34 mouse cellular contexts compared by ENCODE assay signal in genomic region chr8:105104220-105104619, GRCm38 (mm10). TPM values are rescaled to one million over a fixed set of nuclear protein-coding genes. Genes with fewer than 3 reads are reported as not detected.
DNase-seq lines count a peak whose midpoint lies in the region; ATAC-seq and TF ChIP-seq lines count a peak whose summit lies in the region.
"Had no signal": no experiment of that assay in that cellular context is flagged by ENCODE, and none has a peak within 500 bp of the region (broad histone marks: within the 10 kb centered on the region; RNA-seq: fewer than 3 reads in every experiment).

No protein-coding gene starts in this region.

- no peak overlapping the region for H3K4me2 ChIP-seq in intestine, postnatal 0 days (replicated peaks; ENCODE audit: low read depth)
- H3K4me2 ChIP-seq in intestine, embryonic 16.5 days (ENCODE audit: low read depth, low read length): no peak overlapping the region
- H3K4me2 ChIP-seq in liver, postnatal 0 days (ENCODE audit: low read depth, low read length): no peak overlapping the region
- H3K4me2 ChIP-seq: embryonic facial prominence, embryonic 13.5 days; forebrain, embryonic 12.5 days; forebrain, embryonic 15.5 days; heart, embryonic 11.5 days; hindbrain, embryonic 13.5 days had no signal

- H3K9me3 ChIP-seq in intestine, postnatal 0 days (ENCODE audit: control insufficient read depth): no peaks in the 10 kb centered on the region
- no peaks in the 10 kb centered on the region for H3K9me3 ChIP-seq in intestine, embryonic 16.5 days (ENCODE audit: control insufficient read depth, low read length)
- no peaks in the 10 kb centered on the region; the same call in 1 of the 2 replicates for H3K9me3 ChIP-seq in liver, postnatal 0 days (ENCODE audit: low read length)
- H3K9me3 ChIP-seq: embryonic facial prominence, embryonic 10.5 days; embryonic facial prominence, embryonic 13.5 days; forebrain, embryonic 15.5 days; hindbrain, embryonic 10.5 days had no signal

- peak; percentile 95 for DNase-seq in liver, adult 2 months (ENCODE audit: extremely low read depth, low read depth, low spot score)
- no peak for DNase-seq in liver
- peak; percentile 24 for DNase-seq in liver, postnatal 0 days
- DNase-seq in adrenal gland, postnatal 14 days: no peak
- DNase-seq: adrenal gland, adult 2 months; adrenal gland, postnatal 25 days; cerebellum, adult 11-12 months; cerebellum, adult 8-10 months; cerebellum, postnatal 10 days; cerebellum, postnatal 36 days; embryo, embryonic 11 days; gastrocnemius, postnatal 10 days; gastrocnemius, postnatal 36 days; heart, postnatal 36 days had no signal

- peak; percentile 81 for ATAC-seq in intestine, postnatal 0 days
- no peak for ATAC-seq in intestine, embryonic 16.5 days
- peak; percentile 75 for ATAC-seq in liver, postnatal 0 days
- ATAC-seq: CD4-positive, CD25-positive, alpha-beta regulatory T cell, adult 4 months; forebrain, embryonic 15.5 days; hindbrain, embryonic 16.5 days had no signal

- H3K4me1 ChIP-seq in intestine, postnatal 0 days (replicated peaks; ENCODE audit: control insufficient read depth, insufficient read depth, low read length): no peaks in the 10 kb centered on the region; the same call in 1 of the 2 replicates
- no peaks in the 10 kb centered on the region for H3K4me1 ChIP-seq in intestine, embryonic 16.5 days (ENCODE audit: control insufficient read depth, insufficient read depth, low read length)
- peaks cover 19% of the 10 kb centered on the region for H3K4me1 ChIP-seq in liver, adult 2 months (ENCODE audit: control insufficient read depth, insufficient read depth, low read length)
- H3K4me1 ChIP-seq in liver, postnatal 0 days (ENCODE audit: insufficient read depth): no peaks in the 10 kb centered on the region
- H3K4me1 ChIP-seq: embryonic facial prominence, embryonic 10.5 days; embryonic facial prominence, embryonic 13.5 days; forebrain, embryonic 12.5 days; forebrain, embryonic 15.5 days; hindbrain, embryonic 10.5 days; hindbrain, embryonic 13.5 days had no signal

- H3K27ac ChIP-seq in intestine, postnatal 0 days (ENCODE audit: low read depth, low read length): no peak overlapping the region
- H3K27ac ChIP-seq in intestine, embryonic 16.5 days (ENCODE audit: low read length): no peak overlapping the region
- H3K27ac ChIP-seq in liver, adult 2 months (replicated peaks; ENCODE audit: insufficient read depth, low read depth, low read length): peak overlapping the region; percentile 99
- H3K27ac ChIP-seq in liver, postnatal 0 days (ENCODE audit: low read depth): peak overlapping the region; percentile 72
- H3K27ac ChIP-seq: embryonic facial prominence, embryonic 10.5 days; embryonic facial prominence, embryonic 13.5 days; forebrain, embryonic 12.5 days; forebrain, embryonic 15.5 days; hindbrain, embryonic 10.5 days; hindbrain, embryonic 13.5 days had no signal

- peak; percentile 61 for TF ChIP-seq CTCF in intestine, postnatal 0 days (IDR thresholded peaks at IDR 0.05; ENCODE audit: low read depth)
- TF ChIP-seq CTCF in liver, adult 2 months (IDR thresholded peaks at IDR 0.05; ENCODE audit: low read depth, low read length): peak; percentile 20
- TF ChIP-seq CTCF in liver, postnatal 0 days (IDR thresholded peaks at IDR 0.05; ENCODE audit: low read depth): peak; percentile 36

- 21% methylated on average over 3 of the region's 3 CpGs for WGBS in intestine, postnatal 0 days
- 75% methylated on average over 3 of the region's 3 CpGs for WGBS in intestine, embryonic 16.5 days
- WGBS in liver, adult 2 months: 17% methylated on average over 3 of the region's 3 CpGs
- 60% methylated on average over 3 of the region's 3 CpGs for WGBS in liver, postnatal 0 days (ENCODE audit: insufficient replicate concordance)

- no peaks in the 10 kb centered on the region for H3K36me3 ChIP-seq in intestine, postnatal 0 days (ENCODE audit: control insufficient read depth, insufficient read depth)
- no peaks in the 10 kb centered on the region for H3K36me3 ChIP-seq in intestine, embryonic 16.5 days (ENCODE audit: control insufficient read depth, insufficient read depth, low read length)
- no peaks in the 10 kb centered on the region for H3K36me3 ChIP-seq in liver, adult 2 months (ENCODE audit: control insufficient read depth, insufficient read depth, low read length)
- no peaks in the 10 kb centered on the region for H3K36me3 ChIP-seq in liver, postnatal 0 days (replicated peaks; ENCODE audit: insufficient read depth, low read length)
- H3K36me3 ChIP-seq: embryonic facial prominence, embryonic 10.5 days; embryonic facial prominence, embryonic 13.5 days; forebrain, embryonic 12.5 days; forebrain, embryonic 15.5 days; hindbrain, embryonic 10.5 days; hindbrain, embryonic 13.5 days had no signal

- no peak overlapping the region for H3K4me3 ChIP-seq in intestine, postnatal 0 days (ENCODE audit: low read depth, low read length)
- no peak overlapping the region for H3K4me3 ChIP-seq in intestine, embryonic 16.5 days (ENCODE audit: low read length)
- no peak overlapping the region for H3K4me3 ChIP-seq in liver, adult 2 months (ENCODE audit: insufficient read depth, low read depth, low read length)
- H3K4me3 ChIP-seq in liver, postnatal 0 days (ENCODE audit: low read depth, low read length): no peak overlapping the region
- H3K4me3 ChIP-seq: embryonic facial prominence, embryonic 10.5 days; embryonic facial prominence, embryonic 13.5 days; erythroblast, embryonic 14.5 days; forebrain, embryonic 12.5 days; forebrain, embryonic 15.5 days; hindbrain, embryonic 10.5 days; hindbrain, embryonic 13.5 days had no signal

- no peak for TF ChIP-seq POLR2A in liver, adult 2 months (IDR thresholded peaks at IDR 0.05; ENCODE audit: extremely low read depth, insufficient read depth, low read length)

- H3K9ac ChIP-seq in intestine, postnatal 0 days (ENCODE audit: low read depth, low read length): no peak overlapping the region
- H3K9ac ChIP-seq in intestine, embryonic 16.5 days (ENCODE audit: low read depth, low read length): no peak overlapping the region
- peak overlapping the region; percentile 75 for H3K9ac ChIP-seq in liver, adult 2 months (ENCODE audit: low read depth, low read length)
- H3K9ac ChIP-seq in liver, postnatal 0 days (replicated peaks): no peak overlapping the region
- H3K9ac ChIP-seq: embryonic facial prominence, embryonic 13.5 days; forebrain, embryonic 12.5 days; forebrain, embryonic 15.5 days; hindbrain, embryonic 13.5 days had no signal

- no peaks in the 10 kb centered on the region for H3K79me2 ChIP-seq in liver, adult 2 months (ENCODE audit: control insufficient read depth, insufficient read depth, low read length)

- H3K27me3 ChIP-seq in intestine, postnatal 0 days (replicated peaks; ENCODE audit: control insufficient read depth, insufficient read depth, low read length): no peaks in the 10 kb centered on the region
- no peaks in the 10 kb centered on the region for H3K27me3 ChIP-seq in intestine, embryonic 16.5 days (replicated peaks; ENCODE audit: control insufficient read depth, insufficient read depth, low read length)
- no peaks in the 10 kb centered on the region for H3K27me3 ChIP-seq in liver, adult 2 months (ENCODE audit: control insufficient read depth, insufficient read depth, low read length)
- H3K27me3 ChIP-seq in liver, postnatal 0 days (ENCODE audit: insufficient read depth, low read length): no peaks in the 10 kb centered on the region
- H3K27me3 ChIP-seq: embryonic facial prominence, embryonic 13.5 days; forebrain, embryonic 12.5 days; forebrain, embryonic 15.5 days; hindbrain, embryonic 13.5 days had no signal

- peak; percentile 57; the same call in 1 of the 2 replicates for TF ChIP-seq EP300 in liver, postnatal 0 days (IDR thresholded peaks at IDR 0.05; ENCODE audit: low read depth)

RNA-seq across cellular contexts. Expression of gene Ces3b, which starts 20.7 kb away (rescaled TPM):
- not detected in 2 replicates for polyA plus RNA-seq in intestine, postnatal 0 days (2015; fragmentation: Nextera tagmentation; extraction: Ambion mirVana)
- not detected in 2 replicates for polyA plus RNA-seq in intestine, embryonic 16.5 days (2015; fragmentation: Nextera tagmentation; extraction: Ambion mirVana)
- total RNA-seq in liver, adult 2 months (2014; rRNA removed): 271 and 504 TPM in 2 replicates
- 213 and 453 TPM in 2 replicates for polyA plus RNA-seq in liver, adult 2 months (2012; rRNA removed)
- polyA plus RNA-seq in liver, postnatal 0 days (2015; fragmentation: Nextera tagmentation; extraction: Ambion mirVana): 0.11 and 0.21 TPM in 2 replicates
- 1.5 TPM in 1 of 2 replicates, not detected in the other for total RNA-seq in adrenal gland, postnatal 14 days (2021)
- total RNA-seq: adrenal gland, postnatal 25 days; gastrocnemius, postnatal 10 days; gastrocnemius, postnatal 36 days; granulocyte monocyte progenitor cell, adult 5-6 weeks; heart, postnatal 36 days; MEL had no signal
- polyA plus RNA-seq: adrenal gland, adult 2 months; brain, embryonic 14.5 days; C2C12; CD4-positive, CD25-positive, alpha-beta regulatory T cell, adult 4 months; cortical plate, adult 2 months; embryonic facial prominence, embryonic 10.5 days; embryonic facial prominence, embryonic 13.5 days; erythroblast, embryonic 14.5 days; forebrain, embryonic 12.5 days; forebrain, embryonic 15.5 days; heart, embryonic 11.5 days; hindbrain, embryonic 10.5 days; hindbrain, embryonic 13.5 days; hindbrain, embryonic 16.5 days had no signal

RNA-seq across cellular contexts. Expression of gene Ces4a, which starts 27.4 kb away (rescaled TPM):
- not detected in 2 replicates for polyA plus RNA-seq in intestine, postnatal 0 days (2015; fragmentation: Nextera tagmentation; extraction: Ambion mirVana)
- not detected in 2 replicates for polyA plus RNA-seq in intestine, embryonic 16.5 days (2015; fragmentation: Nextera tagmentation; extraction: Ambion mirVana)
- total RNA-seq in liver, adult 2 months (2014; rRNA removed): 0.13 and 0.55 TPM in 2 replicates
- 0.09 and 0.93 TPM in 2 replicates for polyA plus RNA-seq in liver, adult 2 months (2012; rRNA removed)
- 0.07 TPM in 1 of 2 replicates, not detected in the other for polyA plus RNA-seq in liver, postnatal 0 days (2015; fragmentation: Nextera tagmentation; extraction: Ambion mirVana)
- total RNA-seq in adrenal gland, postnatal 14 days (2021): not detected in 2 replicates
- total RNA-seq: adrenal gland, postnatal 25 days; gastrocnemius, postnatal 10 days; gastrocnemius, postnatal 36 days; granulocyte monocyte progenitor cell, adult 5-6 weeks; heart, adult 8-10 months; heart, postnatal 36 days; MEL had no signal
- polyA plus RNA-seq: brain, embryonic 14.5 days; C2C12; cortical plate, adult 2 months; embryonic facial prominence, embryonic 10.5 days; embryonic facial prominence, embryonic 13.5 days; erythroblast, embryonic 14.5 days; forebrain, embryonic 12.5 days; heart, embryonic 11.5 days; heart, embryonic 14.5 days; heart, postnatal 0 days; hindbrain, embryonic 10.5 days; hindbrain, embryonic 13.5 days; hindbrain, embryonic 16.5 days had no signal

RNA-seq across cellular contexts. Expression of gene Ces3a, which starts 55.8 kb away (rescaled TPM):
- 0.08 TPM in 1 of 2 replicates, not detected in the other for polyA plus RNA-seq in intestine, postnatal 0 days (2015; fragmentation: Nextera tagmentation; extraction: Ambion mirVana)
- polyA plus RNA-seq in intestine, embryonic 16.5 days (2015; fragmentation: Nextera tagmentation; extraction: Ambion mirVana): not detected in 2 replicates
- total RNA-seq in liver, adult 2 months (2014; rRNA removed): 819 and 925 TPM in 2 replicates
- polyA plus RNA-seq in liver, adult 2 months (2012; rRNA removed): 768 and 1,045 TPM in 2 replicates
- polyA plus RNA-seq in liver, postnatal 0 days (2015; fragmentation: Nextera tagmentation; extraction: Ambion mirVana): 97.8 and 102 TPM in 2 replicates
- total RNA-seq in adrenal gland, postnatal 14 days (2021): 3.1 and 78.7 TPM in 2 replicates
- total RNA-seq: adrenal gland, postnatal 25 days; gastrocnemius, postnatal 10 days; granulocyte monocyte progenitor cell, adult 5-6 weeks; heart, postnatal 36 days; MEL had no signal
- polyA plus RNA-seq: brain, embryonic 14.5 days; C2C12; CD4-positive, CD25-positive, alpha-beta regulatory T cell, adult 4 months; cortical plate, adult 2 months; embryonic facial prominence, embryonic 10.5 days; embryonic facial prominence, embryonic 13.5 days; erythroblast, embryonic 14.5 days; forebrain, embryonic 12.5 days; forebrain, embryonic 15.5 days; heart, embryonic 11.5 days; heart, embryonic 14.5 days; heart, postnatal 0 days; hindbrain, embryonic 10.5 days; hindbrain, embryonic 13.5 days; hindbrain, embryonic 16.5 days had no signal

Comparison
In these comparisons a context has a peak if more than half of its experiments do, and no peak if none do; other contexts are left out.
1. DNase-seq: peak in liver, adult 2 months (single experiment) and liver, postnatal 0 days (single experiment); none in liver (single experiment) and adrenal gland, postnatal 14 days (single experiment).
2. RNA of gene Ces3b, which starts 20.7 kb away (polyA plus RNA-seq): 213 to 453 TPM in liver, adult 2 months; 0.11 to 0.21 TPM in liver, postnatal 0 days, not detected in intestine, postnatal 0 days and not detected in intestine, embryonic 16.5 days; every median in the first group is over 100 times any median in the second.
3. H3K27ac ChIP-seq: peak in liver, adult 2 months (single experiment) and liver, postnatal 0 days (single experiment); none in intestine, postnatal 0 days (single experiment) and intestine, embryonic 16.5 days (single experiment).
4. RNA of gene Ces3a, which starts 55.8 kb away (polyA plus RNA-seq): 768 to 1,045 TPM in liver, adult 2 months and 97.8 to 102 TPM in liver, postnatal 0 days; 0.08 TPM in intestine, postnatal 0 days and not detected in intestine, embryonic 16.5 days; every median in the first group is over 10 times any median in the second.
5. Peak in every context shown above with its lines, with median percentiles within 50 percentile points of each other: CTCF ChIP-seq.